Mouse (Mus musculus): ENCODE measurements around the gene Tmem210. TPM values are rescaled to one million over a fixed set of nuclear protein-coding genes. Genes with fewer than 3 reads are reported as not detected.
"Not testable (repeated sequence)": the region's sequence is repeated elsewhere in the genome, so short reads cannot be mapped to it uniquely, and the experiment has no call there.

The Tmem210 gene
- polyA plus RNA-seq, 1 experiment from 2014 or later: not detected

DNA sequence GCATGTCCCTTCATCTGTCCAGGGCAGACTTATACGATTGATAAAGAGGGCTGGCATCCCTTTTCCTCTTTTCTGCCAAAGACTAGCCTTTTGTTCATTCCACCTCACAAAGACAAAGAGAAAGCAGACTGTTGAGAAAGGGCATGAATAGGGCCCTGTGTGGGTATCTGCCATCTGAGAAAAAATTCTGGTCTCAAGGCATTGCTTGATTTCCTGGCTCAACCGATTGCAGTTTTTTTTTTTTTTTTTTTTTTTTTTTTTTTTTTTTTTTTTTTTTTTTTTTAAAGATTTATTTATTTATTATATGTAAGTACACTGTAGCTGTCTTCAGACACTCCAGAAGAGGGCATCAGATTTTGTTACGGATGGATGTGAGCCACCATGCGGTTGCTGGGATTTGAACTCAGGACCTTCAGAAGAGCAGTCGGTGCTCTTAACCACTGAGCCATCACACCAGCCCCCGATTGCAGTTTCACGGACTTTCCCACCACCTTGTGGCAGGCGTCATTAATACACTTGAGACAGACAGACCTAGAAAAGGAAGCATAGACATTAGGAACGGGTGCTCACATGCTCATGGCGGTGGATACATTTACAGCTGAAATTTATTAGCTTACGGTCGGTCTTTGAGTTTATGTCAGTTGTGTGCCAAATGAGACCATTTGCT lies 31.4 kb upstream of the Tmem210 start:
- H3K27ac ChIP-seq (replicated peaks); H3K9me3 ChIP-seq; ATAC-seq (replicated peaks); H3K36me3 ChIP-seq; H3K27me3 ChIP-seq: not testable (repeated sequence)
- H3K4me3 ChIP-seq: peak overlapping the region; percentile 88
- peaks cover 24% of the 10 kb centered on the region for H3K4me1 ChIP-seq
- WGBS: 58% methylated on average over 12 of the region's 12 CpGs
- peak overlapping the region; percentile 87 for H3K9ac ChIP-seq (replicated peaks)
- H3K4me2 ChIP-seq (replicated peaks): peak overlapping the region; percentile 98

DNA sequence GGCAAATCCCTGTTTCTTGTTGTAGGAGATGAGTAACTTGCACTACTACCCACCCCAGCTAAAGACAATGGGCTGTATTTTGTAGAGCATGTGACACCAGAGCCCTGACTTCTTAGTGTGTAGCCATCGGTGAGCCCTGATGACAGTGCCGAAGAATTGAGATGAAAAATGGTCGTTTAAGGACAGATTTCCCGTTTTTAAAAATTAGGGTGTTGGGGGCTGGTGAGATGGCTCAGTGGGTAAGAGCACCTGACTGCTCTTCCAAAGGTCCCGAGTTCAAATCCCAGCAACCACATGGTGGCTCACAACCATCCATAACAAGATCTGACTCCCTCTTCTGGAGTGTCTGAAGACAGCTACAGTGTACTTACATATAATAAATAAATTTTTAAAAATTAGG lies 30.7 kb upstream of the Tmem210 start:
- 91% methylated on average over 5 of the region's 5 CpGs for WGBS
- H3K4me1 ChIP-seq: peaks cover 29% of the 10 kb centered on the region
- H3K4me2 ChIP-seq (replicated peaks); H3K9me3 ChIP-seq; ATAC-seq (replicated peaks); H3K36me3 ChIP-seq; H3K4me3 ChIP-seq; H3K27me3 ChIP-seq; H3K9ac ChIP-seq (replicated peaks); H3K27ac ChIP-seq (replicated peaks): not testable (repeated sequence)

DNA sequence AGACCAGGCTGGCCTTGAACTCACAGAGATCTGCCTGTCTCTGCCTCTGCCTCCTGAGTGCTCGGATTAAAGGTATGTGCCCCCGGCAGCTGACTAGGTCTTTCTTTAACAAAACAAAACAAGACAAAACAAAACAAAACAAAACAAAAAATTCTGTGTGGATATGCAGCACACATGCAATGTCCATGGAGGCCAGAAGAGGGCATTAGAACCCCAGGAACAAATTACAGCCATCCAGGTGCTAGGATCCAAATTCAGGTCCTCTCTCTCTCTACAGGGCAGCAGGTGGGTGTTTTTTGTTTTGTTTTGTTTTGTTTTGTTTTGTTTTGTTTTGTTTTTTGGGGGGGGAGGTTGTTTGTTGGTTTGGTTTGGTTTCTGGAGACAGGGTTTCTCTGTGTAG lies 29.1 kb upstream of the Tmem210 start:
- no peaks in the 10 kb centered on the region for H3K9me3 ChIP-seq
- H3K4me3 ChIP-seq: no peak overlapping the region
- H3K27me3 ChIP-seq: peaks cover 8% of the 10 kb centered on the region; the same call in 1 of the 2 replicates
- WGBS: 44% methylated on average over 2 of the region's 2 CpGs
- H3K4me2 ChIP-seq (replicated peaks): no peak overlapping the region
- H3K9ac ChIP-seq (replicated peaks): no peak overlapping the region
- ATAC-seq (replicated peaks): no peak
- no peak overlapping the region for H3K27ac ChIP-seq (replicated peaks)
- no peaks in the 10 kb centered on the region for H3K36me3 ChIP-seq
- H3K4me1 ChIP-seq: peaks cover 39% of the 10 kb centered on the region

DNA sequence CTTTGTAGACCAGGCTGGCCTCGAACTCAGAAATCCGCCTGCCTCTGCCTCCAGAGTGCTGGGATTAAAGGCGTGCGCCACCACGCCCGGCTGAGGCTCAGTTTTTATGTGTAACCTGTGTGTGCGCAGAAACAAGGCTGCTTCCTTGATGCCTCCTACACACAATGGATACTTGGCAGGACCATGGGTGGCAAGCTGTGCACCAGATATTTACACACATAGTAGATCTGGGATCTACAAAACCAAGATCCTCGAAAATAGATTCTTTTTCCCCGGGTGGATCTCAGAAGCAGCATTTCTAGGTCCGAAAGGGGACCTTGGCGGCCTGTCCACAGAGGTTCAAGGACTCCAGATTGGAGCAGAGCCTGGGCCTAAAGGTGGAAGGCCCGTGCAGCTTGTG lies 26.1 kb upstream of the Tmem210 start:
- Histone ChIP-seq H3K36me3 (no peaks in the 10 kb centered on the region), H3K27me3 (peaks cover 15% of the 10 kb centered on the region; the same call in 1 of the 2 replicates), H3K4me3 (peak overlapping the region; percentile 63), H3K9me3 (no peaks in the 10 kb centered on the region), H3K4me1 (peaks cover 50% of the 10 kb centered on the region), H3K27ac (replicated peaks) (peak overlapping the region; percentile 62), H3K4me2 (replicated peaks) (peak overlapping the region; percentile 98), H3K9ac (replicated peaks) (peak overlapping the region; percentile 47)
- 47% methylated on average over 12 of the region's 12 CpGs for WGBS
- peak; percentile 5; the same call in 1 of the 2 replicates for ATAC-seq (replicated peaks)

DNA sequence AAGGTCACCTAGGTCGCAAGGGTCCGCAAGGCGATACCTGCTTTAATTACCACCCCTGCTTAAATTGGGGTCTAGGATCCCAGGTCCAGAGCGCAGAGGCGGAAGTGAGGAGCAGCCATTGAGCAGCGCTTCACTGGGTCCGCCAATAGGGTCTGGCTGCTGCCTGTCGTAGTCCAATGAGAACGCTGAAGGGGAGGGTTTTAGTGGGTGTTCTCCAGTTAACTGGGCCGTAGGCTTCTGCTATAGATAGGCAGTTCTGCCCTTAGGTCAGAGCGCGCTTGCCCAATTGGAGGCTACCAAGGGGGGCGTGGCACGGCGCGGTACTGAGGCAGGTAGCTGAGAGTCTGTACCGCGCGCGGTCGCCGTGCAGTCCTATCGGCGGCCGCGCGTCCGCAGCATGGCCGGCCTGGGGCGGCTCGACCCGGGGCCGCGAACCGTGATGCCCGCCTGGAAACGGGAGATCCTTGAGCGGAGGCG lies 25.6 kb upstream of the Tmem210 start, which contains the start of gene Tprn:
TSS of gene Tprn (plus strand) at position 328 of the 477 bp plus-strand sequence.
- WGBS: under 1% methylated on average over 39 of the region's 39 CpGs
- H3K27ac ChIP-seq (replicated peaks): peak within 1 kb of the TSS; percentile 62
- peaks cover 51% of the 10 kb centered on the region for H3K4me1 ChIP-seq

DNA sequence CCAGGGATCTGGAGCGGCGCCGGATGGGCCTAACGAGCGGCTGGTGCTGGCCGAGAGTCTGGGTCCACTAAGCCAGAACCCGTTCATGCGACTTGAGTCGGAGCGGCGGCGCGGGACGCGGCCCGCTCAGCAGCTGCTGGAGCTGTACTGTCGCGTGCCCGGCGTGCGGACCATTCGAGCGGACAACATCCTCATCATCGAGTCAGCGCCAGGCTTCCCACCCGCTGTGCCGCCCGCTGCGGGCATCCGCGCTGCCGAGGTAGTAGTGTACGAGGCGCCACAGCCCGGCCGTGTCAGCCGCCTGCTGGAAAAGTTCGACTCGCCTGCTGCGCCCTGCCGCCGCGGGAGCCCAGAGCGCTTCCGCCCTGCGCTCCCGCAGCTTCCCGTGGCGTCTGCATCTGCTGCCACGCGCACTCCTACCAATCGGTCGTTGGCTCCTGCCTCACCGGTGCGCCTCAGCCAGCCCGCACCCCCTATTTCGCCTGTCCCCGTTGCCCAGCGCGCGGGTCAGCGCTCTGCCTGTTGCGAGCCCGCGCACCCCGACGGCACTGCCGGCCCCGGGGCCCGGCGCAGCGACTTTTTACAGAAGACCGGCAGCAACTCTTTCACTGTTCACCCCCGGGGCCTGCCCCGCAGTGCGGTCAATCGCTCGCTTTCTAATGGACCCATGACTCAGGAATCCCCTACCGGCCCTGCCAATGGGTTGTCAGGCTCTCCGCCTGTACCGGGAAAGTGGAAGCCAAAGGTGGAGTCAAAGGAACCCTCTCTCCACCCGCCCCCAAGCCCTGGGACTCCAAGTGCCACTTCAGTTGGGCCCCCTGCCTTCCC lies 24.9 kb upstream of the Tmem210 start:
- H3K9ac ChIP-seq (replicated peaks): peak overlapping the region; percentile 60
- peaks cover 58% of the 10 kb centered on the region for H3K4me1 ChIP-seq
- H3K4me3 ChIP-seq: peak overlapping the region; percentile 63
- ATAC-seq (replicated peaks): no peak
- peak overlapping the region; percentile 98 for H3K4me2 ChIP-seq (replicated peaks)
- H3K9me3 ChIP-seq: no peaks in the 10 kb centered on the region
- H3K36me3 ChIP-seq: no peaks in the 10 kb centered on the region
- H3K27ac ChIP-seq (replicated peaks): peak overlapping the region; percentile 62
- under 1% methylated on average over 82 of the region's 82 CpGs for WGBS
- H3K27me3 ChIP-seq: peaks cover 15% of the 10 kb centered on the region; the same call in 1 of the 2 replicates

More for the DNA sequence above, 25.6 kb upstream of the Tmem210 start, which contains the start of gene Tprn:
- Histone ChIP-seq H3K9ac (replicated peaks) (peak within 1 kb of the TSS; percentile 60), H3K9me3 (no peaks in the 10 kb centered on the region), H3K4me3 (peak within 1 kb of the TSS; percentile 63), H3K4me2 (replicated peaks) (peak within 1 kb of the TSS; percentile 98), H3K36me3 (no peaks in the 10 kb centered on the region), H3K27me3 (peaks cover 15% of the 10 kb centered on the region; the same call in 1 of the 2 replicates)
- ATAC-seq (replicated peaks): peak; percentile 100

DNA sequence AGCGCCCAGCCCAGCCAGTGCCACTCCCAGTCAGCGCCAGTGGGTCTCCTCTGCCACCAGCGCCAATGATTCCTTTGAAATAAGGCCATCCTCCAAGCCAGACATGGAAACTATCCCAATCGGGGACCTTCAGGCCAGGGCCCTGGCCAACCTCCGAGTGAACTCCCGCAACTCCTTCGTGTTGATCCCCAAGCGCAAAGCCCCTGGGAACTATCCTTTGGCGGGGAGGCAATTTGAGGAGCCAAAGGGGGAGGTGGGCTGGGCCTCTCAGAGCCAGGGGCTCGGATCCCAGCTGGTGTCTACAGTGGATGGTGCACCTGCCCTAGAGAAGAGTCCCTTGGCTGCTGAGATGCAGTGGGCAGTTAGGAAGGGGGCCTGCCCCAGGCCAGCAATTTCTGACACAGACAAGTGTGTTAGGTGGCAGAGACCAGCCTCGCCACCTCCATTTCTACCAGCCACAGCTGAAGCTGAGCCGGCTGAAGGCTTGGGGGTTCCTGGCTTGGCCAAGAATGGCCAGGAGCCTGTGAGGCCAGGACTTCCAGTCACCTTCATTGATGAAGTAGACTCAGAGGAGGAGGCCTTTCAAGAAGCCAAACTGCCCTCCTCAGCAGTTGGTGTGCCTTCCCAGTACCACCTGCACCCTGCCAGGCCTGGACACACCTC lies 24.2 kb upstream of the Tmem210 start:
- Histone ChIP-seq H3K36me3 (no peaks in the 10 kb centered on the region), H3K27ac (replicated peaks) (no peak overlapping the region), H3K9ac (replicated peaks) (peak overlapping the region; percentile 60), H3K4me3 (peak overlapping the region; percentile 63), H3K9me3 (no peaks in the 10 kb centered on the region), H3K4me2 (replicated peaks) (peak overlapping the region; percentile 98), H3K4me1 (peaks cover 56% of the 10 kb centered on the region), H3K27me3 (peaks cover 15% of the 10 kb centered on the region; the same call in 1 of the 2 replicates)
- no peak for ATAC-seq (replicated peaks)
- 21% methylated on average over 12 of the region's 12 CpGs for WGBS

DNA sequence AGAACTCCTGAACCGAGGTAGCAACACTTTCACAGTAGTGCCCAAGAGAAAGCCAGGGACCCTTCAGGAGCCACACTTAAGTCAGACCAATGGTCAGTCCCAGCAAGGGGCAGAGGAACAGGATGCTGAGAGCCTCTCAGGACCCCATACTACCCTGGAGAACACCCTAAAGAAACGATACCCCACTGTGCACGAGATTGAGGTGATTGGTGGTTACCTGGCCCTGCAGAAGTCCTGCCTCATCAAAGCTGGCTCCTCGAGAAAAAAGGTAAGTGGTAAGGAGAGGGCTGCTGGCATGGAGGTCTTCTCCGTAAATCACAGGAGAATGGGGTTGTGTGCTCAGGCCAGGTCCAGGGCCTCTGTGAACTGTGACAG lies 23.7 kb upstream of the Tmem210 start:
- 81% methylated on average over 5 of the region's 5 CpGs for WGBS
- H3K4me3 ChIP-seq: peak overlapping the region; percentile 63; the same call in 1 of the 2 replicates
- H3K4me2 ChIP-seq (replicated peaks): peak overlapping the region; percentile 98
- peaks cover 15% of the 10 kb centered on the region; the same call in 1 of the 2 replicates for H3K27me3 ChIP-seq
- H3K36me3 ChIP-seq: peaks cover 4% of the 10 kb centered on the region
- H3K27ac ChIP-seq (replicated peaks): no peak overlapping the region
- no peak overlapping the region for H3K9ac ChIP-seq (replicated peaks)
- H3K9me3 ChIP-seq: no peaks in the 10 kb centered on the region
- peaks cover 56% of the 10 kb centered on the region for H3K4me1 ChIP-seq
- ATAC-seq (replicated peaks): no peak

DNA sequence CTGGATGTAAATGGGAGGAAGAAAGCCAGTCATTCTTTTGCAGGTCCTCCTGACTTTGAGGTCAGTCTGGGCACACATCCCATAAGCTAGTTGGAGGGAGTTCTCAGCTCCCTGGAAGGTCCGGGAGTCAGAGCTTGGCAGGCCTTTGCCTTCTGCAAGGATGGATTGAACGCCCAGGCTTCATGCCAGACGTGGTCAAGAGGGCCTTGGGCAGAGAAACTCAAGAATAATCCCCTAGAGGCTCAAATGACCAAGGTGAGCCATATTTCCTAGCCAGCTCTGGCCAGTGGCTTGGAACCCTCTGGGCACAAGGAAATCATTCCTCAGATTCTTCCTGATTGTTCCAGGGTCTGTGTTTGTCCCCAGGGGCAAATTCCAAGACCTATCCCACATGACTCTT lies 23.1 kb upstream of the Tmem210 start:
- Histone ChIP-seq H3K4me1 (peaks cover 56% of the 10 kb centered on the region), H3K27ac (replicated peaks) (no peak overlapping the region), H3K36me3 (peaks cover 10% of the 10 kb centered on the region), H3K27me3 (peaks cover 15% of the 10 kb centered on the region; the same call in 1 of the 2 replicates), H3K9ac (replicated peaks) (peak overlapping the region; percentile 13; the same call in 1 of the 2 replicates), H3K9me3 (no peaks in the 10 kb centered on the region), H3K4me2 (replicated peaks) (peak overlapping the region; percentile 98), H3K4me3 (no peak overlapping the region)
- no peak for ATAC-seq (replicated peaks)
- 76% methylated on average over 3 of the region's 3 CpGs for WGBS

DNA sequence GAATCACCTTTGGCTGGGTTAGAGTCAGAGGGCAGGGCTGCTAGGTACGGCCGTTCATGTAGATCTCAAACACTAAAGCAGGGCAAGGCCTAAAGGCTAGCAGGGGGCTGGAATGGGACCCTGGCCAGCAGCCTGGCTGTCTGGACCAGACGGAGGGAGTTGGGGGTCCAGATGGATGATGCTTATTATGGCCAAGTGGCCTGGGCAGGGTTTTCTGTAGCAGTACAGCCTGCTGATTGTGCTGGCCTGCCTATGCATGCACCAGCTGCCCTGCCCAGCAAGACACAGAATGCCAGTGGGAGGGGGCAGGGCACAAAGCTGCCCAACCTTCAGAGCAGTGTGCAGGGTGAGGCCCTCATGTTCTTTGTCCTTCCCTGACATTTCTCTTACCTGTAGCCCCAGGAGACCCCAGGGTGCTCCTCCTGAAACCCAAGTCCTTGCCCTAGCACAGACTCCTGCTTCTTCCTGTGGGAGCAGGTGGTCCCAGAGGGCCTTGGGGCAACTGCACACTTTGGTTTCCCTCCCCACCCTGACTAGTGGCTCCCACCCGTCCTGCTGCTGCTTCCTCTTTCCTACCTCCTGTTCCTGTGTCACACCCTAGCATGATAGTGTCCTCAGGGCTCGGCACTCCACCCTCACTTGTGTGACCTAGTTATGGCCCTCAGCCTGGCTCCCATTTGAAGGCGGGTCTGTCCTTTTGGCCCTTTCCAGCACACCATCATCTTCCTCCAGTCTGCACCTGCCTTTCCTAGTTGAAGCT lies 21.9 kb upstream of the Tmem210 start:
- Histone ChIP-seq H3K9me3 (no peaks in the 10 kb centered on the region), H3K4me2 (replicated peaks) (peak overlapping the region; percentile 98), H3K9ac (replicated peaks) (0 out of 2 replicates have a peak overlapping the region, but pooled peaks have one; percentile 23), H3K4me3 (peak overlapping the region; percentile 5; the same call in 1 of the 2 replicates), H3K27me3 (peaks cover 15% of the 10 kb centered on the region; the same call in 1 of the 2 replicates), H3K36me3 (peaks cover 21% of the 10 kb centered on the region), H3K27ac (replicated peaks) (peak overlapping the region; percentile 9; the same call in 1 of the 2 replicates), H3K4me1 (peaks cover 65% of the 10 kb centered on the region)
- WGBS: 57% methylated on average over 6 of the region's 6 CpGs
- no peak for ATAC-seq (replicated peaks)

DNA sequence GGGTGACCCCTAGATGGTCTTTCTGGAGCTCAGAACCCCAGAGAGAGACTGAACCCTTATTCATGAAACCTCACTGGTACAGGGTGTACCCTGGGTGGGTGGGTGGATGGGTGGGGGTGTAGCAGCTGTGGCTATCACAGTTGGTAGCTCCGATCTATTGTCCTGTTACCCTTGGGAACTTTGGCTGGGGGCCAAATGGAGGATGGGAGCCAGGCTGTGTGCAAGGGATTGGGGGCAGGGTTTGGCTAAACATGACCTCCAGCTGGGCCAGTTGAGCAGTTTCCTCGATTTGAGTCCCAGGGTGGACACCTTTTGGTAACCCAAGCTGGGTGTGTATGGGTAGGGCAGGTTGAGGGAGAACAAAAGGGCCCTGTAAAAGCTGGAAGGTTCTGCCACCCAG lies 21.2 kb upstream of the Tmem210 start:
- peaks cover 72% of the 10 kb centered on the region for H3K4me1 ChIP-seq
- peaks cover 21% of the 10 kb centered on the region for H3K36me3 ChIP-seq
- peaks cover 15% of the 10 kb centered on the region; the same call in 1 of the 2 replicates for H3K27me3 ChIP-seq
- ATAC-seq (replicated peaks): no peak
- no peak overlapping the region for H3K4me3 ChIP-seq
- peak overlapping the region; percentile 23; the same call in 1 of the 2 replicates for H3K9ac ChIP-seq (replicated peaks)
- peak overlapping the region; percentile 9; the same call in 1 of the 2 replicates for H3K27ac ChIP-seq (replicated peaks)
- 29% methylated on average over 2 of the region's 2 CpGs for WGBS
- H3K4me2 ChIP-seq (replicated peaks): peak overlapping the region; percentile 98
- H3K9me3 ChIP-seq: no peaks in the 10 kb centered on the region
